Mouse (Mus musculus) megakaryocyte, adult 5-6 weeks (primary cell): Measurements from ENCODE around the gene Wnt9a. TPM values are rescaled to one million over a fixed set of nuclear protein-coding genes. Genes with fewer than 3 reads are reported as not detected.

ENCODE experiments used
- total RNA-seq, 2 experiments: library from RNA; stranded (forward) in 1 of 2; stranded (reverse) in 1 of 2; fragments of 153-499, 151-499 nt in 1 of 2; fragments of 221-1000, 200-1000 nt in 1 of 2; gene quantifications; 2 replicates each; pipeline versions ENCODE4 v1.2.3 to v1.2.4; 2015 to 2017

The Wnt9a gene
- total RNA-seq, 2 experiments from 2014 or later = not detected

Other genes starting within 250 kb of the Wnt9a start
- not detected in 2 replicates for gene Obscn, start 170.5 kb upstream of the Wnt9a start, total RNA-seq (2015)
- not detected in 2 replicates for gene Obscn, start 170.5 kb upstream of the Wnt9a start, total RNA-seq (2017)
- 0.71 and 1.2 TPM in 2 replicates for gene Iba57, start 143.2 kb upstream of the Wnt9a start, total RNA-seq (2015)
- gene Iba57, start 143.2 kb upstream of the Wnt9a start, total RNA-seq (2017) = 1.1 and 2.4 TPM in 2 replicates
- gene Gjc2, start 123.7 kb upstream of the Wnt9a start, total RNA-seq (2015) = not detected in 2 replicates
- gene Gjc2, start 123.7 kb upstream of the Wnt9a start, total RNA-seq (2017) = not detected in 2 replicates
- gene Guk1, start 114.7 kb upstream of the Wnt9a start, total RNA-seq (2015) = 20.6 and 25.1 TPM in 2 replicates
- 13.8 and 20.1 TPM in 2 replicates for gene Guk1, start 114.7 kb upstream of the Wnt9a start, total RNA-seq (2017)
- 14.7 and 17.6 TPM in 2 replicates for gene Mrpl55, start 104.4 kb upstream of the Wnt9a start, total RNA-seq (2015)
- 35.3 and 36.2 TPM in 2 replicates for gene Mrpl55, start 104.4 kb upstream of the Wnt9a start, total RNA-seq (2017)
- gene 2310033P09Rik, start 98.6 kb upstream of the Wnt9a start, total RNA-seq (2015) = 8.3 and 8.6 TPM in 2 replicates
- 7.2 and 8.7 TPM in 2 replicates for gene 2310033P09Rik, start 98.6 kb upstream of the Wnt9a start, total RNA-seq (2017)
- 312 and 325 TPM in 2 replicates for gene Arf1, start 78.7 kb upstream of the Wnt9a start, total RNA-seq (2015)
- 342 and 408 TPM in 2 replicates for gene Arf1, start 78.7 kb upstream of the Wnt9a start, total RNA-seq (2017)
- gene Wnt3a, start 16.2 kb upstream of the Wnt9a start, total RNA-seq (2015) = not detected in 2 replicates
- not detected in 2 replicates for gene Wnt3a, start 16.2 kb upstream of the Wnt9a start, total RNA-seq (2017)
- not detected in 2 replicates for gene Prss38, start 68.7 kb downstream of the Wnt9a start, total RNA-seq (2015)
- gene Prss38, start 68.7 kb downstream of the Wnt9a start, total RNA-seq (2017) = not detected in 2 replicates
- gene Jmjd4, start 143.1 kb downstream of the Wnt9a start, total RNA-seq (2015) = 1.9 and 2.3 TPM in 2 replicates
- gene Jmjd4, start 143.1 kb downstream of the Wnt9a start, total RNA-seq (2017) = 1.8 and 2.0 TPM in 2 replicates
- gene Snap47, start 144.3 kb downstream of the Wnt9a start, total RNA-seq (2015) = 2.9 and 3.3 TPM in 2 replicates
- 4.9 and 8.1 TPM in 2 replicates for gene Snap47, start 144.3 kb downstream of the Wnt9a start, total RNA-seq (2017)
- gene Zfp867, start 165.5 kb downstream of the Wnt9a start, total RNA-seq (2015) = 0.40 and 1.2 TPM in 2 replicates
- 0.59 and 0.77 TPM in 2 replicates for gene Zfp867, start 165.5 kb downstream of the Wnt9a start, total RNA-seq (2017)
- 9.0 and 9.4 TPM in 2 replicates for gene Zkscan17, start 219.8 kb downstream of the Wnt9a start, total RNA-seq (2015)
- 7.4 and 13.4 TPM in 2 replicates for gene Zkscan17, start 219.8 kb downstream of the Wnt9a start, total RNA-seq (2017)
- gene Nlrp3, start 234.6 kb downstream of the Wnt9a start, total RNA-seq (2015) = 23.8 and 32.5 TPM in 2 replicates
- 41.2 and 43.0 TPM in 2 replicates for gene Nlrp3, start 234.6 kb downstream of the Wnt9a start, total RNA-seq (2017)